Comparison of ENCODE assay signal across 9 mouse cellular contexts in the genomic region with DNA sequence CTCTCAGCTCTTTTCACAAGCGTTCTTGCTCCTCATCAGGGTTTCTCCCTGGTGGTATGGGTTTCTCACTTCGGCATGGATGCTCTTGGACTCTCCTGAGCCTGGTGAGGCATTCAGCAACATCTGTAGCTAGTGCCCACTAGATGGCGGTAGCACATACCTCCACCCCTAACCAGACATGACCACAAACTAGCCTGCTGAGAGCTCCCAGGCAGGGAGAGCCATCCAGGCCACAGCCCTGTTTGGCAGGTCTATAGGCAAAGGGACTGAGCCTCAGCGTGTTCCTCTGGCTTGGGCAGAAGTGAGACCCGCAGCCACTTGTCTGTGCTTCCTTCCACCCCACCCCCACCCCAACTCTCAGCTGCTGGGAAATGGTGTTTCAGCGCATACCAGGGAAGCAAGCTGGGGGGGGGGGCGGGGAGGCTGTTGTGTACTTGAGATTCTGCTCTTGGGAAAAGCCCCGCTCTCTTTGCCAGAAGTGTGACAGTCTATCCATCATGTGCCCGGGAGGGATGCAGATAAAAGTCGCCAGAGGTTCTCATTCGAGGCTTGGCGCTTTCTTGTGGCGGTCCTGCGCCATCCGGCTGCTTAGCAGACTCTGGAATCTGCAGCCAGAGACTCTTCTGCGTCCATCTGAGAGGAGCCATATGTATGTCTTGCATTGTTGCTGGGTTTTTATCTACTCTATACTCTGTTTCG.
A peak's percentile ranks its signal among the peaks of the same experiment; 100 is the strongest.
DNase-seq lines count a peak whose midpoint lies in the region; ATAC-seq and TF ChIP-seq lines count a peak whose summit lies in the region.
"Had no signal": no experiment of that assay in that cellular context is flagged by ENCODE, and none has a peak within 500 bp of the region (broad histone marks: within the 10 kb centered on the region; RNA-seq: fewer than 3 reads in every experiment).

No protein-coding gene starts in this region.

- H3K27me3 ChIP-seq in MEL (ENCODE audit: control insufficient read depth in 1 of 2, insufficient read depth in 2 of 2, low read length in 2 of 2) = no peaks in the 10 kb centered on the region
- no peaks in the 10 kb centered on the region for H3K27me3 ChIP-seq in forebrain, embryonic 16.5 days (replicated peaks; ENCODE audit: control insufficient read depth, insufficient read depth, low read length)
- H3K27me3 ChIP-seq in liver, embryonic 14.5 days (ENCODE audit: control insufficient read depth, insufficient read depth, low read length) = no peaks in the 10 kb centered on the region
- no peaks in the 10 kb centered on the region for H3K27me3 ChIP-seq in neural tube, embryonic 14.5 days (ENCODE audit: control insufficient read depth, insufficient read depth, low read length)
- H3K27me3 ChIP-seq: liver, embryonic 15.5 days had no signal

- H3K79me2 ChIP-seq in MEL (ENCODE audit: control insufficient read depth, insufficient read depth, low read length, poor library complexity) = no peaks in the 10 kb centered on the region

- H3K4me3 ChIP-seq in MEL (ENCODE audit: control insufficient read depth in 1 of 2, insufficient read depth in 1 of 2, low read depth in 2 of 2, low read length in 2 of 2) = no peak overlapping the region
- H3K4me3 ChIP-seq in forebrain, embryonic 16.5 days (replicated peaks; ENCODE audit: low read length) = no peak overlapping the region
- no peak overlapping the region for H3K4me3 ChIP-seq in liver, embryonic 14.5 days (ENCODE audit: insufficient read depth in 1 of 2, low read depth in 2 of 2, low read length in 2 of 2)
- H3K4me3 ChIP-seq in neural tube, embryonic 14.5 days (ENCODE audit: low read depth, low read length) = no peak overlapping the region
- H3K4me3 ChIP-seq: liver, embryonic 15.5 days had no signal

- no peaks in the 10 kb centered on the region for H3K9me3 ChIP-seq in MEL (replicated peaks; ENCODE audit: insufficient read depth, low read length)
- H3K9me3 ChIP-seq in forebrain, embryonic 16.5 days (ENCODE audit: control insufficient read depth, low read length) = peaks cover 7% of the 10 kb centered on the region
- no peaks in the 10 kb centered on the region for H3K9me3 ChIP-seq in liver, embryonic 14.5 days (ENCODE audit: control insufficient read depth, low read length)
- H3K9me3 ChIP-seq in neural tube, embryonic 14.5 days (ENCODE audit: control insufficient read depth, low read length) = no peaks in the 10 kb centered on the region
- H3K9me3 ChIP-seq: liver, embryonic 15.5 days had no signal

- 54% methylated on average over 17 of the region's 17 CpGs for WGBS in forebrain, embryonic 16.5 days
- 47% methylated on average over 17 of the region's 17 CpGs for WGBS in liver, embryonic 14.5 days (ENCODE audit: insufficient replicate concordance)
- 34% methylated on average over 17 of the region's 17 CpGs for WGBS in neural tube, embryonic 14.5 days

- H3K27ac ChIP-seq in MEL (ENCODE audit: control insufficient read depth, low read depth, low read length) = no peak overlapping the region
- no peak overlapping the region for H3K27ac ChIP-seq in forebrain, embryonic 16.5 days (ENCODE audit: low read length)
- no peak overlapping the region for H3K27ac ChIP-seq in liver, embryonic 14.5 days
- no peak overlapping the region for H3K27ac ChIP-seq in neural tube, embryonic 14.5 days (ENCODE audit: low read depth, low read length)
- H3K27ac ChIP-seq: liver, embryonic 15.5 days had no signal

- no peak overlapping the region for H3K9ac ChIP-seq in MEL (ENCODE audit: control insufficient read depth, low read depth, low read length, poor library complexity, severe bottlenecking)
- no peak overlapping the region for H3K9ac ChIP-seq in forebrain, embryonic 16.5 days (replicated peaks; ENCODE audit: low read depth, low read length)
- H3K9ac ChIP-seq in liver, embryonic 14.5 days (replicated peaks) = no peak overlapping the region
- H3K9ac ChIP-seq in neural tube, embryonic 14.5 days (replicated peaks; ENCODE audit: low read depth, low read length) = no peak overlapping the region
- H3K9ac ChIP-seq: liver, embryonic 15.5 days had no signal

- peak; percentile 4 for DNase-seq in MEL (ENCODE audit: low read depth, low spot score)
- peak; percentile 62 for DNase-seq in cerebellum, adult 11-12 months
- peak; percentile 76 to 79 for DNase-seq in heart, postnatal 10 days
- peak; percentile 65 to 75 for DNase-seq in kidney, postnatal 36 days
- peak; percentile 13 to 29 (median 26) for DNase-seq in liver, embryonic 14.5 days (ENCODE audit: low read depth in 3 of 3, low spot score in 3 of 3)
- peak; percentile 5 to 11 for DNase-seq in thymus, adult 18-20 months

- no peaks in the 10 kb centered on the region for H3K36me3 ChIP-seq in MEL (ENCODE audit: control insufficient read depth in 1 of 2, insufficient read depth in 2 of 2, low read length in 2 of 2)
- H3K36me3 ChIP-seq in forebrain, embryonic 16.5 days (ENCODE audit: control insufficient read depth, insufficient read depth) = no peaks in the 10 kb centered on the region
- H3K36me3 ChIP-seq in liver, embryonic 14.5 days (replicated peaks; ENCODE audit: control insufficient read depth, insufficient read depth, low read depth) = no peaks in the 10 kb centered on the region
- H3K36me3 ChIP-seq in neural tube, embryonic 14.5 days (ENCODE audit: control insufficient read depth, insufficient read depth, low read length) = no peaks in the 10 kb centered on the region
- H3K36me3 ChIP-seq: liver, embryonic 15.5 days had no signal

- no peak for TF ChIP-seq POLR2A in MEL (IDR thresholded peaks at IDR 0.05; ENCODE audit: control insufficient read depth in 1 of 2, insufficient read depth in 1 of 2, low read depth in 1 of 2, low read length in 2 of 2, poor library complexity in 1 of 2)

- no peaks in the 10 kb centered on the region for H3K4me1 ChIP-seq in MEL (ENCODE audit: control insufficient read depth in 1 of 2, insufficient read depth in 2 of 2, low read length in 2 of 2)
- 0 out of 2 replicates have a peak, but pooled peaks cover 3% of the 10 kb centered on the region for H3K4me1 ChIP-seq in forebrain, embryonic 16.5 days (replicated peaks; ENCODE audit: control insufficient read depth, insufficient read depth, low read length)
- no peaks in the 10 kb centered on the region for H3K4me1 ChIP-seq in liver, embryonic 14.5 days (replicated peaks; ENCODE audit: control insufficient read depth in 2 of 2, insufficient read depth in 2 of 2, low read length in 1 of 2)
- H3K4me1 ChIP-seq in neural tube, embryonic 14.5 days (ENCODE audit: control insufficient read depth, insufficient read depth, low read length) = peaks cover 5% of the 10 kb centered on the region; the same call in 1 of the 2 replicates
- H3K4me1 ChIP-seq: liver, embryonic 15.5 days had no signal

- TF ChIP-seq CTCF in MEL (IDR thresholded peaks at IDR 0.05 in 2 of 3, conservative IDR thresholded peaks at IDR 0.05 in 1 of 3; ENCODE audit: control insufficient read depth in 1 of 3, insufficient read depth in 1 of 3, low read depth in 2 of 3, low read length in 3 of 3, poor library complexity in 1 of 3, severe bottlenecking in 1 of 3) = peak; percentile 16 to 23 (median 23); a peak in 4 of 6 replicates
- peak; percentile 81 for TF ChIP-seq CTCF in liver, embryonic 14.5 days (IDR thresholded peaks at IDR 0.05; ENCODE audit: low read depth)

- TF ChIP-seq EP300 in MEL (IDR thresholded peaks at IDR 0.05; ENCODE audit: low read depth in 1 of 2, low read length in 2 of 2) = no peak
- TF ChIP-seq EP300 in liver, embryonic 14.5 days (IDR thresholded peaks at IDR 0.05; ENCODE audit: low read depth) = no peak

- TF ChIP-seq RAD21 in MEL (IDR thresholded peaks at IDR 0.05; ENCODE audit: low read depth, low read length) = peak; percentile 6

- peak; percentile 76 for ATAC-seq in forebrain, embryonic 16.5 days
- ATAC-seq in liver, embryonic 14.5 days (ENCODE audit: insufficient read depth) = no peak
- peak; percentile 92 for ATAC-seq in neural tube, embryonic 14.5 days (ENCODE audit: low read depth)

- intact Hi-C loops in heart, postnatal 10 days (cut with DNase I) = loop anchor here (5.0 kb wide), 2 partner anchors 174 to 614 kb away; no protein-coding TSS in a partner anchor

- no peak overlapping the region for H3K4me2 ChIP-seq in forebrain, embryonic 16.5 days (ENCODE audit: low read length)
- H3K4me2 ChIP-seq in liver, embryonic 14.5 days (ENCODE audit: low read depth) = no peak overlapping the region
- H3K4me2 ChIP-seq in neural tube, embryonic 14.5 days (ENCODE audit: low read depth, low read length) = peak overlapping the region; percentile 7; the same call in 1 of the 2 replicates
- H3K4me2 ChIP-seq: liver, embryonic 15.5 days had no signal

TF ChIP-seq in MEL, 35 proteins besides CTCF, POLR2A, EP300 and RAD21:
- TF ChIP-seq RCOR1 (IDR thresholded peaks at IDR 0.05; ENCODE audit: low read depth, low read length) (no peak), BHLHE40 (IDR thresholded peaks at IDR 0.05; ENCODE audit: borderline replicate concordance, low read depth, low read length) (no peak), SMC3 (IDR thresholded peaks at IDR 0.05; ENCODE audit: low read depth, low read length) (no peak), E2F4 (IDR thresholded peaks at IDR 0.05; ENCODE audit: borderline replicate concordance, low read depth, low read length) (no peak), ZKSCAN1 (IDR thresholded peaks at IDR 0.05; ENCODE audit: low read depth, low read length) (no peak), JUND (IDR thresholded peaks at IDR 0.05; ENCODE audit: low read depth, low read length) (no peak), HCFC1 (IDR thresholded peaks at IDR 0.05; ENCODE audit: low read depth, low read length) (no peak), UBTF (IDR thresholded peaks at IDR 0.05; ENCODE audit: borderline replicate concordance, insufficient read depth, low read depth, low read length) (no peak), CHD2 (IDR thresholded peaks at IDR 0.05; ENCODE audit: low read length) (no peak), USF2 (IDR thresholded peaks at IDR 0.05; ENCODE audit: borderline replicate concordance in 1 of 2, insufficient read depth in 1 of 2, low read depth in 1 of 2, low read length in 2 of 2) (no peak), TCF12 (IDR thresholded peaks at IDR 0.05; ENCODE audit: low read depth, low read length) (no peak), GATA1 (IDR thresholded peaks at IDR 0.05; ENCODE audit: low read depth, low read length) (no peak), POLR2AphosphoS2 (IDR thresholded peaks at IDR 0.05; ENCODE audit: low read length) (no peak), MAZ (IDR thresholded peaks at IDR 0.05; ENCODE audit: low read depth, low read length) (no peak), MYB (IDR thresholded peaks at IDR 0.05; ENCODE audit: low read depth, low read length) (no peak)

Comparison
In these comparisons a context has a peak if more than half of its experiments do, and no peak if none do; other contexts are left out.
1. DNase-seq: peak in every context shown above with its lines; median percentile 78 in heart, postnatal 10 days; 70 in kidney, postnatal 36 days; 62 in cerebellum, adult 11-12 months; 26 in liver, embryonic 14.5 days; 8 in thymus, adult 18-20 months; 4 in MEL.